Mouse (Mus musculus): Measurements from ENCODE around the gene Tedc1. TPM values are rescaled to one million over a fixed set of nuclear protein-coding genes. Genes with fewer than 3 reads are reported as not detected.

Tedc1 gene
- polyA plus RNA-seq, 1 experiment from 2014 or later, result 36.0 TPM

DNA sequence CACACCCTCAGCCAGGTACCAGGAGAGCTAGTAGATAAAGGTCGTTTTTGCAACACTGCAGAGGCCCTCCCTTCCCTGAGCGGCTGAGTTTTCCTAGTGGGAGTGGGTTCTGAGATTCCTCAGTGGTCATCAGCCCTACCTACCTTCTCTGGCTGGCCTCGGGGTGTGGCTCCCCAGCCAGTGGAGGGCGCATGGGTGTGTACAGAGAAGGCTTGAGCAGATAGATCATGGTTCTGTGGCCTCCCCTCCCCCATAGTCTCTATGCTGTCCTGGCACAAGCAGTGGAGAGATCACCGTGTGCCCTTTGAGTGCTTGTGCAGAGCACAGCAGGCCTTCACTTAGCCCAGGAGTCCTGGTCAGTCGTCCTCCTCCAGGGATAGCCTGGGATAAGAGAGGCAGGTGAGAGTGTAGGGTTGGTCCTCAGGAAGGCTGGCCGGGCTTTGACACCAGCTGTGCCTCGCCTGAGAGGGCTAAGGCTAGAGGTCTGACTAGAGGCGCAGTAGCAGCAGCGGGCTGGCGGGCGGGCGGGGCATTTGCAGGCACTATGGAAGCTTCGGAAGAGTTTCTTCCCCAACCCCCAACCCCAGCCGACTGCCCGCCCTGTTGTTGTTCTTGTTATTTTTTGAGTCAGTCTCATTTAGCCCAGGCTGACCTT lies 7.7 kb upstream of the Tedc1 start:
- H3K4me1 ChIP-seq (ENCODE audit: control insufficient read depth, insufficient read depth, low read length), result peaks cover 12% of the 10 kb centered on the region; the same call in 1 of the 2 replicates
- ATAC-seq (ENCODE audit: insufficient read depth, low FRiP score, low TSS enrichment), result no peak
- H3K27me3 ChIP-seq (ENCODE audit: control insufficient read depth, insufficient read depth, low read length), result peaks cover 17% of the 10 kb centered on the region
- H3K27ac ChIP-seq (ENCODE audit: low read depth, low read length), result no peak overlapping the region
- no peaks in the 10 kb centered on the region for H3K9me3 ChIP-seq (ENCODE audit: control insufficient read depth, low read length)
- peaks cover 2% of the 10 kb centered on the region; the same call in 1 of the 2 replicates for H3K36me3 ChIP-seq (ENCODE audit: control insufficient read depth, insufficient read depth, low read length)
- no peak overlapping the region for H3K9ac ChIP-seq (ENCODE audit: low read length)
- no peak overlapping the region for H3K4me3 ChIP-seq (ENCODE audit: low read depth, low read length)
- H3K4me2 ChIP-seq (ENCODE audit: low read depth), result no peak overlapping the region
- WGBS, result 28% methylated on average over 16 of the region's 16 CpGs
- DNase-seq (ENCODE audit: low spot score), result no peak

GRCm38 (mm10) chr12:113149341-113149740 lies 6.9 kb upstream of the Tedc1 start:
- 73% methylated on average over 4 of the region's 4 CpGs for WGBS
- no peak overlapping the region for H3K4me2 ChIP-seq (ENCODE audit: low read depth)
- no peaks in the 10 kb centered on the region for H3K9me3 ChIP-seq (ENCODE audit: control insufficient read depth, low read length)
- DNase-seq (ENCODE audit: low spot score), result no peak
- peaks cover 17% of the 10 kb centered on the region for H3K27me3 ChIP-seq (ENCODE audit: control insufficient read depth, insufficient read depth, low read length)
- H3K4me1 ChIP-seq (ENCODE audit: control insufficient read depth, insufficient read depth, low read length), result peaks cover 12% of the 10 kb centered on the region; the same call in 1 of the 2 replicates
- ATAC-seq (ENCODE audit: insufficient read depth, low FRiP score, low TSS enrichment), result no peak
- H3K36me3 ChIP-seq (ENCODE audit: control insufficient read depth, insufficient read depth, low read length), result peaks cover under 1% of the 10 kb centered on the region; the same call in 1 of the 2 replicates
- H3K9ac ChIP-seq (ENCODE audit: low read length), result no peak overlapping the region
- no peak overlapping the region for H3K27ac ChIP-seq (ENCODE audit: low read depth, low read length)
- no peak overlapping the region for H3K4me3 ChIP-seq (ENCODE audit: low read depth, low read length)

DNA sequence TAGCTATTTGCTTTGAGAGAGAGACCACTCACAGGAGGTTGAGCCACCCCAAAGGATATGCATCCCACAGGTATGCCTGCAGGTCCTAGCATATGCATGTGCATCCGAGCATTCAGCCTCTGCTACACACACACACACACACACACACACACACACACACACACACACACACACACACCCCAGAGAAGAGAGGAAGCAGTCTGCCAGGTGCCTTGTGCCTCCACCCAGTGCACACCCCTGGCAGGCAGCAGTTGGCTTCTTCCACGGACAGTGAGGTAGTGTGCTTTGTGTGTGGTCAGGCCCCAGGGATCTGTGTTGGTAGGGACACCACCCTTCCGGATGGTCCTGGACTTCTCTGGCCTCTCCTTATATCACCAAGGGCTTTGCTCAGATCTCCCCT lies 6.3 kb upstream of the Tedc1 start:
- Histone ChIP-seq H3K36me3 (ENCODE audit: control insufficient read depth, insufficient read depth, low read length) (no peaks in the 10 kb centered on the region), H3K4me1 (ENCODE audit: control insufficient read depth, insufficient read depth, low read length) (peaks cover 12% of the 10 kb centered on the region; the same call in 1 of the 2 replicates), H3K9me3 (ENCODE audit: control insufficient read depth, low read length) (no peaks in the 10 kb centered on the region), H3K27me3 (ENCODE audit: control insufficient read depth, insufficient read depth, low read length) (peaks cover 20% of the 10 kb centered on the region), H3K27ac (ENCODE audit: low read depth, low read length) (no peak overlapping the region), H3K4me2 (ENCODE audit: low read depth) (no peak overlapping the region), H3K4me3 (ENCODE audit: low read depth, low read length) (no peak overlapping the region), H3K9ac (ENCODE audit: low read length) (no peak overlapping the region)
- DNase-seq (ENCODE audit: low spot score), result no peak
- ATAC-seq (ENCODE audit: insufficient read depth, low FRiP score, low TSS enrichment), result no peak
- WGBS, result 77% methylated on average over 3 of the region's 3 CpGs

GRCm38 (mm10) chr12:113150591-113150990 lies 5.6 kb upstream of the Tedc1 start:
- H3K36me3 ChIP-seq (ENCODE audit: control insufficient read depth, insufficient read depth, low read length), result no peaks in the 10 kb centered on the region
- H3K4me1 ChIP-seq (ENCODE audit: control insufficient read depth, insufficient read depth, low read length), result peaks cover 12% of the 10 kb centered on the region; the same call in 1 of the 2 replicates
- H3K9me3 ChIP-seq (ENCODE audit: control insufficient read depth, low read length), result no peaks in the 10 kb centered on the region
- 89% methylated on average over 4 of the region's 4 CpGs for WGBS
- ATAC-seq (ENCODE audit: insufficient read depth, low FRiP score, low TSS enrichment) (no peak), DNase-seq (ENCODE audit: low spot score) (no peak)
- no peak overlapping the region for H3K4me2 ChIP-seq (ENCODE audit: low read depth)
- H3K4me3 ChIP-seq (ENCODE audit: low read depth, low read length), result no peak overlapping the region
- no peak overlapping the region for H3K27ac ChIP-seq (ENCODE audit: low read depth, low read length)
- no peak overlapping the region for H3K9ac ChIP-seq (ENCODE audit: low read length)
- peaks cover 20% of the 10 kb centered on the region for H3K27me3 ChIP-seq (ENCODE audit: control insufficient read depth, insufficient read depth, low read length)

GRCm38 (mm10) chr12:113151046-113151445 lies 5.2 kb upstream of the Tedc1 start:
- WGBS, result 82% methylated on average over 8 of the region's 8 CpGs
- no peaks in the 10 kb centered on the region for H3K36me3 ChIP-seq (ENCODE audit: control insufficient read depth, insufficient read depth, low read length)
- no peak overlapping the region; the same call in 1 of the 2 replicates for H3K4me2 ChIP-seq (ENCODE audit: low read depth)
- peaks cover 20% of the 10 kb centered on the region for H3K27me3 ChIP-seq (ENCODE audit: control insufficient read depth, insufficient read depth, low read length)
- H3K9ac ChIP-seq (ENCODE audit: low read length), result no peak overlapping the region
- H3K9me3 ChIP-seq (ENCODE audit: control insufficient read depth, low read length), result no peaks in the 10 kb centered on the region
- H3K4me1 ChIP-seq (ENCODE audit: control insufficient read depth, insufficient read depth, low read length), result peaks cover 12% of the 10 kb centered on the region; the same call in 1 of the 2 replicates
- H3K4me3 ChIP-seq (ENCODE audit: low read depth, low read length), result no peak overlapping the region
- DNase-seq (ENCODE audit: low spot score) (no peak), ATAC-seq (ENCODE audit: insufficient read depth, low FRiP score, low TSS enrichment) (no peak)
- H3K27ac ChIP-seq (ENCODE audit: low read depth, low read length), result no peak overlapping the region

DNA sequence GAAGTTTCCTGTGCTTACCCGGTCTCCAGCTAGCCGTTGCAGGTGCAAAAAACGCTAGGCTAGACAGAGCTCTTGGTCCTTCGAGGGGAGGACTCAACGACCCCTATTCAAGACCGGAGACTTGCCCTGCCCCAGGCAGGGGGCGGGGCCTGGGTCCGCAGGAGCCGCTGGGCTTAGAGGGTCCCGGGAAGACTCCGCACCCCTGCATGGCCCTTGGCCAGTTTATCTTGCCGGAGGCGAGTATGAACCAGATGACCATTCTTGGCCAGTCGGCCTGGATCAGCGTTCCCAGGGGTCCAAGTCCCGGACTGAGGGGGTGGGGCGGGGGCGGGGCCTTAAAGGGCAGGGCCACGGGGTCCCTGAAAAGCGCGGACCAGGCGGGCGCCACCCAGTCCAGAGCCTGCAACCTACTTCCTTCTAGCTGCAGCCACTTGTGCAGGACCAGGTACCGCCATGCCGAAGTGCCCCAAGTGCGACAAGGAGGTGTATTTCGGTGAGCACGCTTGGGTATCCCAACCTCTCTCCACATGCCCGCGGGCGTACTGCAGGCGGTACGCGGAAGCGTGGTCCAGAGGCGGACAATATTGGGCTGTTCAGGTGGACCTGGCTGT lies 4.5 kb upstream of the Tedc1 start:
- H3K4me3 ChIP-seq (ENCODE audit: low read depth, low read length), result peak overlapping the region; percentile 42
- ATAC-seq (ENCODE audit: insufficient read depth, low FRiP score, low TSS enrichment) (no peak), DNase-seq (ENCODE audit: low spot score) (peak; percentile 48)
- no peaks in the 10 kb centered on the region for H3K36me3 ChIP-seq (ENCODE audit: control insufficient read depth, insufficient read depth, low read length)
- no peaks in the 10 kb centered on the region for H3K9me3 ChIP-seq (ENCODE audit: control insufficient read depth, low read length)
- peaks cover 20% of the 10 kb centered on the region for H3K27me3 ChIP-seq (ENCODE audit: control insufficient read depth, insufficient read depth, low read length)
- 2% methylated on average over 34 of the region's 36 CpGs for WGBS
- H3K9ac ChIP-seq (ENCODE audit: low read length), result peak overlapping the region; percentile 45
- H3K4me1 ChIP-seq (ENCODE audit: control insufficient read depth, insufficient read depth, low read length), result peaks cover 12% of the 10 kb centered on the region
- no peak overlapping the region for H3K27ac ChIP-seq (ENCODE audit: low read depth, low read length)
- peak overlapping the region; percentile 72 for H3K4me2 ChIP-seq (ENCODE audit: low read depth)

DNA sequence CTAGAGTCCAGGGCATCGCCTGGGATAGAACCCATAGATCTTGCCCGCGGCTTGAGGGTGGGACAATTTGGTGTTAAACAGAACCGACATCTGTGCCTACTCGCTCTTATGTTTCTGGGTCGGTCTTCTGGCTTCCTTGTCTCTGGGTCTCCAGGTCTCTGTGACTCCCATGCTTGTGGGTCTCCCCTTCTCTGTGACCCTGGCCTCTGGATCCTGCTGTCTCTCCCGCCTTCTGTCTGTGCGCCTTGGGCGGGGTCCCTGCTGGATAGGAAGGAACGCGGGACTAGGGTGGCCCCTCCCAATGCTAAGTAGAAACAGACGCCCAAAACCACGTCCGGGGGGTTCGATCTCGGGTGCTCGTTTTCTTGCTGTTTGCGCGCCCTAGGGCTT lies 4.0 kb upstream of the Tedc1 start:
- Histone ChIP-seq H3K36me3 (ENCODE audit: control insufficient read depth, insufficient read depth, low read length) (no peaks in the 10 kb centered on the region), H3K4me1 (ENCODE audit: control insufficient read depth, insufficient read depth, low read length) (peaks cover 13% of the 10 kb centered on the region), H3K9ac (ENCODE audit: low read length) (peak overlapping the region; percentile 45), H3K4me3 (ENCODE audit: low read depth, low read length) (peak overlapping the region; percentile 42), H3K27ac (ENCODE audit: low read depth, low read length) (no peak overlapping the region), H3K4me2 (ENCODE audit: low read depth) (peak overlapping the region; percentile 72), H3K9me3 (ENCODE audit: control insufficient read depth, low read length) (no peaks in the 10 kb centered on the region), H3K27me3 (ENCODE audit: control insufficient read depth, insufficient read depth, low read length) (peaks cover 20% of the 10 kb centered on the region)
- ATAC-seq (ENCODE audit: insufficient read depth, low FRiP score, low TSS enrichment) (no peak), DNase-seq (ENCODE audit: low spot score) (no peak)
- 22% methylated on average over 19 of the region's 19 CpGs for WGBS

DNA sequence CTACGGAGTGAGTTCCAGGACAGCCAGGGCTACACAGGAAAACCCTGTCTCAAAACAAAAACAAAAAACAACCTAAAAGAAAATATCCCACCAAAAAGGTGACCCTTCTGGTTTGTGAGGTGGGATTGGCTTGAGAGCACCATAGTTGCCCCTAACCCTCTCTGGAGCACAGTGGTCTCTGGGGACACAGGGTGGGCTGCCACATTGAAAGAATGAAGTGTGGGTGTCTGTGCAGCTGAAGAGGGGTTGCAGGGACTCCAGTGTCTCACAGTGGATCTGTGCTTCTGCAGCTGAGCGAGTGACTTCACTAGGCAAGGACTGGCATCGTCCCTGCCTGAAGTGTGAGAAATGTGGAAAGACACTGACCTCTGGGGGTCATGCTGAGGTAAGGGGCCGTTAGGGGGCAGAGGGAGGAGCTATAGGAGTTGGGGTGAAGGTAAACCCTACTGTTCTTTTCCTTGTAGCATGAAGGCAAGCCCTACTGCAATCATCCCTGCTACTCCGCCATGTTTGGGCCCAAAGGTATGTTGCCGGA lies 3.2 kb upstream of the Tedc1 start:
- Histone ChIP-seq H3K9me3 (ENCODE audit: control insufficient read depth, low read length) (no peaks in the 10 kb centered on the region), H3K36me3 (ENCODE audit: control insufficient read depth, insufficient read depth, low read length) (no peaks in the 10 kb centered on the region), H3K4me2 (ENCODE audit: low read depth) (no peak overlapping the region), H3K9ac (ENCODE audit: low read length) (no peak overlapping the region), H3K27ac (ENCODE audit: low read depth, low read length) (no peak overlapping the region), H3K27me3 (ENCODE audit: control insufficient read depth, insufficient read depth, low read length) (peaks cover 20% of the 10 kb centered on the region), H3K4me3 (ENCODE audit: low read depth, low read length) (no peak overlapping the region), H3K4me1 (ENCODE audit: control insufficient read depth, insufficient read depth, low read length) (peaks cover 15% of the 10 kb centered on the region)
- DNase-seq (ENCODE audit: low spot score) (no peak), ATAC-seq (ENCODE audit: insufficient read depth, low FRiP score, low TSS enrichment) (no peak)
- 78% methylated on average over 6 of the region's 6 CpGs for WGBS

GRCm38 (mm10) chr12:113153971-113154370 lies 2.2 kb upstream of the Tedc1 start:
- WGBS, result 93% methylated on average over 7 of the region's 7 CpGs
- H3K9ac ChIP-seq (ENCODE audit: low read length), result no peak overlapping the region
- H3K4me2 ChIP-seq (ENCODE audit: low read depth), result no peak overlapping the region
- H3K4me1 ChIP-seq (ENCODE audit: control insufficient read depth, insufficient read depth, low read length), result peaks cover 15% of the 10 kb centered on the region
- H3K27me3 ChIP-seq (ENCODE audit: control insufficient read depth, insufficient read depth, low read length), result peaks cover 17% of the 10 kb centered on the region
- H3K36me3 ChIP-seq (ENCODE audit: control insufficient read depth, insufficient read depth, low read length), result no peaks in the 10 kb centered on the region
- no peak for DNase-seq (ENCODE audit: low spot score)
- H3K4me3 ChIP-seq (ENCODE audit: low read depth, low read length), result no peak overlapping the region
- H3K27ac ChIP-seq (ENCODE audit: low read depth, low read length), result no peak overlapping the region
- H3K9me3 ChIP-seq (ENCODE audit: control insufficient read depth, low read length), result no peaks in the 10 kb centered on the region
- ATAC-seq (ENCODE audit: insufficient read depth, low FRiP score, low TSS enrichment), result no peak
